Mouse (Mus musculus) neural tube, embryonic 11.5 days (tissue): ENCODE results near the gene Ppt1. TPM values are rescaled to one million over a fixed set of nuclear protein-coding genes. Genes with fewer than 3 reads are reported as not detected.
A peak's percentile ranks its signal among the peaks of the same experiment; 100 is the strongest.

ENCODE experiments used
- ATAC-seq: fragments of 200-750 bp; cut with Nextera tagmentation; 2 replicates; pipeline ENCODE4 v1.8.0; 2017; ENCODE audit warnings: moderate number of reproducible peaks, mild to moderate bottlenecking, moderate TSS enrichment, moderate library complexity; ENCODE audit not compliant: insufficient read depth, low FRiP score, low TSS enrichment
- DNase-seq: peaks from one replicate; pipeline ENCODE4 v3.0.0-alpha.2; 2015; ENCODE audit warnings: low spot score
- H3K27ac ChIP-seq: fragments of 300-500 bp; sonication (generic); 2 replicates; pipeline ENCODE4 v1.5.1; 2014; ENCODE audit warnings: low read depth, mild to moderate bottlenecking, low read length
- H3K27me3 ChIP-seq: fragments of 300-500 bp; sonication (generic); 2 replicates; pipeline ENCODE4 v1.6.1; 2014; ENCODE audit warnings: mild to moderate bottlenecking, low read length, mixed read lengths; ENCODE audit not compliant: control insufficient read depth, insufficient read depth
- H3K36me3 ChIP-seq: fragments of 300-500 bp; sonication (generic); 2 replicates; pipeline ENCODE4 v1.6.1; 2014; ENCODE audit warnings: mild to moderate bottlenecking, low read length, moderate library complexity, mixed read lengths; ENCODE audit not compliant: control insufficient read depth, insufficient read depth
- H3K4me1 ChIP-seq: fragments of 300-500 bp; sonication (generic); 2 replicates; pipeline ENCODE4 v1.6.1; 2014; ENCODE audit warnings: low read length, mixed read lengths; ENCODE audit not compliant: control insufficient read depth, insufficient read depth
- H3K4me2 ChIP-seq: fragments of 300-500 bp; sonication (generic); 2 replicates; pipeline ENCODE4 v1.6.1; 2014; ENCODE audit warnings: low read depth, mild to moderate bottlenecking, moderate library complexity
- H3K4me3 ChIP-seq: fragments of 300-500 bp; sonication (generic); 2 replicates; pipeline ENCODE4 v1.5.1; 2014; ENCODE audit warnings: low read depth, low read length
- H3K9ac ChIP-seq: fragments of 300-500 bp; sonication (generic); 2 replicates; pipeline ENCODE4 v1.6.1; 2014; ENCODE audit warnings: mild to moderate bottlenecking, low read length
- H3K9me3 ChIP-seq: fragments of 300-500 bp; sonication (generic); 2 replicates; pipeline ENCODE4 v1.6.1; 2016; ENCODE audit warnings: low read length; ENCODE audit not compliant: control insufficient read depth
- WGBS: fragments of 180-500 bp; shearing (Covaris S2); extraction: QIAGEN DNeasy Blood & Tissue Kit; methylation state at CpG from one replicate; pipeline ENCODE4 v1.1.7; 2014; 5-methylcytosine and 5-hydroxymethylcytosine counted together
- polyA plus RNA-seq: library from polyadenylated mRNA; unstranded; fragments of >200 nt; fragmentation: Nextera tagmentation; extraction: Ambion mirVana; gene quantifications from 2 replicates; pipeline ENCODE4 v1.2.1, GENCODE M21; 2014

Gene Ppt1
- polyA plus RNA-seq, 1 experiment from 2014 or later: 62.1 TPM

- Histone ChIP-seq H3K4me1 (0 out of 2 replicates have a peak, but pooled peaks cover 2% of the 10 kb centered on the region), H3K4me3 (no peak overlapping the region), H3K36me3 (no peaks in the 10 kb centered on the region), H3K9ac (no peak overlapping the region), H3K4me2 (no peak overlapping the region), H3K27ac (no peak overlapping the region), H3K27me3 (no peaks in the 10 kb centered on the region), H3K9me3 (no peaks in the 10 kb centered on the region)
- 95% methylated on average over 6 of the region's 6 CpGs for WGBS
- DNase-seq (no peak), ATAC-seq (no peak)
These were observed 6.7 kb upstream of the Ppt1 start for GRCm38 (mm10) chr4:122829339-122829738.

GRCm38 (mm10) chr4:122831888-122832287 lies 4.2 kb upstream of the Ppt1 start:
- WGBS: 0% methylated on average over 1 of the region's 1 CpGs
- ATAC-seq (peak; percentile 79), DNase-seq (peak; percentile 55)
- Histone ChIP-seq H3K4me2 (no peak overlapping the region), H3K9me3 (no peaks in the 10 kb centered on the region), H3K4me3 (no peak overlapping the region), H3K27me3 (no peaks in the 10 kb centered on the region), H3K4me1 (peaks cover 5% of the 10 kb centered on the region), H3K36me3 (no peaks in the 10 kb centered on the region), H3K27ac (0 out of 2 replicates have a peak overlapping the region, but pooled peaks have one; percentile 17), H3K9ac (no peak overlapping the region)

- ATAC-seq (peak; percentile 14), DNase-seq (no peak)
- H3K36me3 ChIP-seq: no peaks in the 10 kb centered on the region
- peak overlapping the region; percentile 69 for H3K9ac ChIP-seq
- 0% methylated on average over 7 of the region's 7 CpGs for WGBS
- H3K9me3 ChIP-seq: no peaks in the 10 kb centered on the region
- H3K27ac ChIP-seq: no peak overlapping the region
- H3K4me1 ChIP-seq: peaks cover 6% of the 10 kb centered on the region
- no peaks in the 10 kb centered on the region for H3K27me3 ChIP-seq
- peak overlapping the region; percentile 63 for H3K4me3 ChIP-seq
- H3K4me2 ChIP-seq: peak overlapping the region; percentile 67
These were observed 347 bp downstream of the Ppt1 start for GRCm38 (mm10) chr4:122836403-122836775.

- H3K4me1 ChIP-seq: peaks cover 4% of the 10 kb centered on the region
- no peak overlapping the region for H3K9ac ChIP-seq
- WGBS: 68% methylated on average over 6 of the region's 6 CpGs
- no peaks in the 10 kb centered on the region for H3K9me3 ChIP-seq
- no peaks in the 10 kb centered on the region for H3K27me3 ChIP-seq
- H3K27ac ChIP-seq: no peak overlapping the region
- DNase-seq (no peak), ATAC-seq (no peak)
- peaks cover 4% of the 10 kb centered on the region; the same call in 1 of the 2 replicates for H3K36me3 ChIP-seq
- H3K4me3 ChIP-seq: no peak overlapping the region
- peak overlapping the region; percentile 67 for H3K4me2 ChIP-seq
These were observed 1.2 kb downstream of the Ppt1 start for GRCm38 (mm10) chr4:122837180-122837730.

- H3K27me3 ChIP-seq: no peaks in the 10 kb centered on the region
- DNase-seq: no peak
- H3K4me3 ChIP-seq: no peak overlapping the region
- peaks cover 4% of the 10 kb centered on the region; the same call in 1 of the 2 replicates for H3K36me3 ChIP-seq
- no peak overlapping the region for H3K27ac ChIP-seq
- H3K9ac ChIP-seq: no peak overlapping the region
- no peaks in the 10 kb centered on the region for H3K9me3 ChIP-seq
- peaks cover 4% of the 10 kb centered on the region for H3K4me1 ChIP-seq
- no peak overlapping the region for H3K4me2 ChIP-seq
- 46% methylated on average over 2 of the region's 2 CpGs for WGBS
- no peak for ATAC-seq
These were observed 2.0 kb downstream of the Ppt1 start for GRCm38 (mm10) chr4:122837994-122838393.

GRCm38 (mm10) chr4:122838416-122838815 lies 2.4 kb downstream of the Ppt1 start:
- Histone ChIP-seq H3K4me3 (no peak overlapping the region), H3K36me3 (peaks cover 4% of the 10 kb centered on the region; the same call in 1 of the 2 replicates), H3K9me3 (no peaks in the 10 kb centered on the region), H3K9ac (no peak overlapping the region), H3K27me3 (no peaks in the 10 kb centered on the region), H3K4me1 (peaks cover 4% of the 10 kb centered on the region), H3K4me2 (no peak overlapping the region), H3K27ac (0 out of 2 replicates have a peak overlapping the region, but pooled peaks have one; percentile 4)
- no peak for DNase-seq
- ATAC-seq: no peak
- WGBS: 70% methylated on average over 1 of the region's 1 CpGs

GRCm38 (mm10) chr4:122848150-122848621 lies 12.1 kb downstream of the Ppt1 start:
- no peak overlapping the region for H3K4me3 ChIP-seq
- no peak overlapping the region for H3K27ac ChIP-seq
- H3K4me1 ChIP-seq: no peaks in the 10 kb centered on the region
- ATAC-seq (no peak), DNase-seq (no peak)
- no peaks in the 10 kb centered on the region for H3K27me3 ChIP-seq
- no peak overlapping the region for H3K9ac ChIP-seq
- H3K36me3 ChIP-seq: peaks cover 9% of the 10 kb centered on the region
- H3K4me2 ChIP-seq: no peak overlapping the region
- WGBS: 88% methylated on average over 13 of the region's 13 CpGs
- no peaks in the 10 kb centered on the region for H3K9me3 ChIP-seq

GRCm38 (mm10) chr4:122851535-122851934 lies 15.5 kb downstream of the Ppt1 start:
- Histone ChIP-seq H3K4me1 (no peaks in the 10 kb centered on the region), H3K9me3 (no peaks in the 10 kb centered on the region), H3K4me2 (no peak overlapping the region), H3K27ac (no peak overlapping the region), H3K4me3 (no peak overlapping the region), H3K9ac (no peak overlapping the region), H3K36me3 (0 out of 2 replicates have a peak, but pooled peaks cover 2% of the 10 kb centered on the region), H3K27me3 (no peaks in the 10 kb centered on the region)
- DNase-seq: no peak
- no peak for ATAC-seq

- no peaks in the 10 kb centered on the region for H3K27me3 ChIP-seq
- no peak for ATAC-seq
- no peak for DNase-seq
- H3K4me1 ChIP-seq: no peaks in the 10 kb centered on the region
- H3K36me3 ChIP-seq: 0 out of 2 replicates have a peak, but pooled peaks cover 2% of the 10 kb centered on the region
- no peak overlapping the region for H3K9ac ChIP-seq
- no peak overlapping the region for H3K4me3 ChIP-seq
- 39% methylated on average over 2 of the region's 2 CpGs for WGBS
- no peak overlapping the region for H3K27ac ChIP-seq
- H3K9me3 ChIP-seq: no peaks in the 10 kb centered on the region
- no peak overlapping the region for H3K4me2 ChIP-seq
These were observed 17.6 kb downstream of the Ppt1 start for GRCm38 (mm10) chr4:122853691-122854090.
